Mouse (Mus musculus): ENCODE data around the gene Prpf8.

GRCm38 (mm10) chr11:75468410-75468809 is 18.2 kb upstream of the Prpf8 start:
- TF ChIP-seq CTCF (conservative IDR thresholded peaks at IDR 0.05; ENCODE audit: low read length): no peak
- no peak for TF ChIP-seq POU5F1 (IDR thresholded peaks at IDR 0.05; ENCODE audit: borderline replicate concordance, low read length)

All from E14TG2a.4 (cell line).